Mouse (Mus musculus) kidney, postnatal 10 days (tissue): ENCODE data around the gene Crtap.

Source experiments
- DNase-seq: peaks from one replicate; pipeline ENCODE4 v3.0.0; 2021; ENCODE audit warnings: mixed read lengths

Gene Crtap

GRCm38 (mm10) chr9:114389905-114390748 lies at the start of gene Crtap:
Gene Crtap, minus strand, starts transcription at chr9:114390675.
- DNase-seq = peak; percentile 80

- no peak for DNase-seq
Observed at GRCm38 (mm10) chr9:114435668-114436067, 45.2 kb upstream of the Crtap start.

GRCm38 (mm10) chr9:114428103-114428834 lies 37.8 kb upstream of the Crtap start:
- no peak for DNase-seq

GRCm38 (mm10) chr9:114427425-114427824 lies 37.0 kb upstream of the Crtap start:
- DNase-seq = no peak

DNA sequence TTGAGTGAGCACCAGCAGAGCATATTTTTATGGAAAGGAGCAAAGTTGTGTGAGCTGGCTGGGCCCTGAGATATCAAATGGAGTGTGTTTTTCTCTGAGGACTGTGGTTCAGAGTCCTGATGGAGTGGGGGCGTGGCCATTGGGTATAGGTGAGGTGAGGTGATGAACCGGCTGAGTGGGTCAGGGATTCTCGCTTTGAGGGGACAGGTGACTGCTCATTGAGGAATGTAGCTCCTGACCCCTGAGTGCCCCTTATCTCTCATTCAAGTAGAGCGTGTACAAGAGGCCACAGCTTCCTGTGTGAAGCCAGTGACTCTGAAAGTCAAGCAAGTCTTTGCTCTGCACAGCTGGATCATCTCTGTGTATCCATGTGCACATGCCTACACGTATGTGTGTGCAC lies 35.7 kb upstream of the Crtap start:
- DNase-seq = peak; percentile 46

GRCm38 (mm10) chr9:114425576-114425975 lies 35.1 kb upstream of the Crtap start:
- DNase-seq = no peak

- DNase-seq = no peak
Observed at GRCm38 (mm10) chr9:114421797-114422196, 31.3 kb upstream of the Crtap start.

GRCm38 (mm10) chr9:114421045-114421444 lies 30.6 kb upstream of the Crtap start:
- DNase-seq = no peak

GRCm38 (mm10) chr9:114420443-114420842 lies 30.0 kb upstream of the Crtap start:
- no peak for DNase-seq

GRCm38 (mm10) chr9:114418187-114418586 lies 27.7 kb upstream of the Crtap start:
- DNase-seq = peak; percentile 75

- peak; percentile 18 for DNase-seq
Observed at GRCm38 (mm10) chr9:114416646-114417517, 26.4 kb upstream of the Crtap start.

DNA sequence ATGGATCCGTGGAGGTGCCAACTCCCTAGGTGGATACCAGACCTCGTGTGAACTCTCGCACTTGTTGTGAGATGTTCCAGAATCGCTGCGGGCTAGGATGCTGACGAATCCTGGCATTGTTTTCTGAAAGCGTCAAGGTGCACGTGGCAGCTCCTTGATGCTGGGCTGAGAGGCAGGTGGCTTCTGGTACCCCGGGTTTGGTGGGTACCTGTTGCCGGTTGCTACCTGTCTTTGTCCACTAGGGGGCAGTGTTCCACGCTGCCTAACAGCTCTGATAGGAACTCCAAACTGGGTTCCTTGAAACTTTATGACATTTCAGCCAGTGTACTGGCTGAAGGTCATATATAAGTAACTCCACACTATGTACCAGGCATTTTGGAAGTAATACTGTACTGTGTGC lies 25.2 kb upstream of the Crtap start:
- peak; percentile 72 for DNase-seq

DNA sequence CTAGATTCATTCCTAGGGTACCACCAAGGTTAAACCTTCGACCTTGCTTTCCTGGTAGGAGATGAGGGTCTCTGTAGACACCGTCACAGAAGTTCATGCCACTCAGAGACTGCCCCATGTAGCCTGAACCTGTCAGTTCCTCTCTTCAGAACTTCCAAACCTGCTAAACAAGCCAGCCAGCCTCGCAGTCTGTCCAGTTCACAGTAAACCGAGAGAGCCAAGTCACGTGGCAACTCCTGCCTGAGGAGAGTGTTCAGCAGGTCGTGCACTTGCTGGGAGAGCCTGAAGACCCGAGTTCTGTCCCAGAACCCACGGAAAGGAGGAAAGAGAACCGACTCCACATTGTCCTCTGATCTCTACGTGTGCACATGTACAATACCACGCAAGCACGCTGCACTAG lies 23.4 kb upstream of the Crtap start:
- peak; percentile 34 for DNase-seq

DNA sequence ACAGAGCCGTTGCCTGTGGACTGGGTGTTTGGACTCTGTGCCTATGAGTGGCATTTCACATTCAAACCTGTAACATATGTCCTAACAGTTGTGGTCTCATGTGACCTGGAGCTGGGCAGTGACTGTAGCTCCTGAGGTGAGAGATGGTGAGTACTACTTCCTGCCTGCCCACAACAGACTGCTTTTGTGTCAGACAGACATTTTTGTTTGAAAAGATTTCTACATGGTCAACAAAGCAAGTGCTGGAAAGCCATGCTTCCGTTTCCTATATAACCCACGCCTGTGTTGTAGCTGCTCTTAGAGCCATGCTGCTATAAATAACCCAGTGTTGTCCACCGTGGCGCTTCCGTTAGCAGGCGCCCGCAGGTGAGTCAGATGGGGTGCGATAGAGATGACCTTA lies 21.9 kb upstream of the Crtap start:
- DNase-seq = no peak

DNA sequence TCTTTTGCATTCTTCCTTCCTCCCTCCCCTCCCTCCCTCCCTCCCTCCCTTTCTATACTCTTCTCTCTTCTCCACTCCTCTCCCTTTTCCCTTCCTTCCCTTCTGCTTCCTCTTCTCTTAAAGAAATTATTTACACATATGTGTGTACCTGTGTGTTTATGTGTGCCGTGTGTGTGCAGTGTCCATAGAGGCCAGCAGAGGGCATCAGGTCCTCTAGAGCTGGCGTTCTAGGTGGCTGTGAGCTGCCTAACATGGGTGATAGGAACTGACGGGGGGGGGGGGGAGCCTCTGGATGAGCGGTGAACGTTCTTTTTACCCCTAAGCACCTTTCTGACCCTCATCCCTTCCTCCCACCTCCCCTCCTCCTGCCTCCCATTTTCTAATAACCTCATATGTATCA lies 20.8 kb upstream of the Crtap start:
- no peak for DNase-seq

- no peak for DNase-seq
Observed at GRCm38 (mm10) chr9:114410313-114410862, 19.9 kb upstream of the Crtap start.

DNA sequence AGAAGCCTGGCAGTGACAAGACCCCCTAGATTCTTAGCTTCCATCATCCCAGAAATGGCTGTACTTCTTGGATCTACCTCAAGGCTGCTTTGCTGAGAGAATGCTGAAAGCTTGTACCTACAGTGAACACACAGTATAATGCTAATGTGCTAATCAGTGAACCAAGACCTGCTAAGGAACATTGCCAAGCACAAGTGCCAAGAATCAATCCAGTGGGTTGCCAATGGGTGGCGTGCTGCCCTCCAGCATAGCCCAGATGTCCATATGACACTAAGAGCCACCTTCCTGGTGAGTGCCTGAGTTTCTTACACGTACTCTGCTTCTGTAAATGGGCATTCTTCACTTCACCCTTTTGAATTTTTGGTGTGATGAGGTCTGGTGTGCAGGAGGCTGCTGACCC lies 17.2 kb upstream of the Crtap start:
- no peak for DNase-seq

- DNase-seq = peak; percentile 57
Observed at GRCm38 (mm10) chr9:114401685-114402080, 11.2 kb upstream of the Crtap start.

GRCm38 (mm10) chr9:114400949-114401684 lies 10.6 kb upstream of the Crtap start, which contains the start of the genes Glb1 and Tmppe:
Gene Glb1, plus strand, starts transcription at chr9:114401076.
Gene Tmppe, plus strand, starts transcription at chr9:114401105.
- DNase-seq = peak; percentile 92

DNA sequence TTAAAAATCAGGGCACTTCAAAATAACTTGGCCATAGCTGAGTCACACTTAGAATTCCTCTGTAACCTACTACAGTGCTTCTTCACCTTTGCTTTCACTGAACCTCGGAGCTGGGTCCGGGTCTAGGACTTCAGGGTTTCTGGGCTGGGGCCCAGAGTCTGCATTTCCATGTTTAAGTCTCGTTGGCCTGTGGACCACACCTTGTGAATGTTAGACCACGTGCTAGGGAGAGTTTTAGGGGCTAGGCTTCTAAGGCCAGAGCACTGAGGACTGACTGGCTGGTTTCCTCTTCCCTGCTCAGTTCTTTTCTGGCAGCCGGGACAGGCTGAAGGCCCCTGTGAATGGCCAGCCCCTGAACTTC lies 10.1 kb upstream of the Crtap start:
- no peak for DNase-seq

DNA sequence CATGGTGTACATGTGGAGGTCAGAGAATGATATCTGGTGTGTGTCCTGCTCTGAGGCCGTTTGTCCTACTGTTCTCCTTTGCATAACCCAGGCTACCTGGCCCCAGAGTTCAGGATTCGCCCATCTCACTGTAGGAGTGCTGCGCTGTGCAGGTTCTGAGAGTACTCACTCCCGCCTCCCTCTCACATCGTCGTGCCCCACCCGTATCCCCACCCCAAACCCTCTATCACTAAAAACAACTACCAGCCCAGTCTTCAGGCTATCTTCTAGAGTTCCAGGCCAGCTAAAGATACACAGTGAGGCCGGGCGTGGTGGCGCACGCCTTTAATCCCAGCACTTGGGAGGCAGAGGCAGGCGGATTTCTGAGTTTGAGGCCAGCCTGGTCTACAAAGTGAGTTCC lies 9.2 kb upstream of the Crtap start:
- no peak for DNase-seq

DNA sequence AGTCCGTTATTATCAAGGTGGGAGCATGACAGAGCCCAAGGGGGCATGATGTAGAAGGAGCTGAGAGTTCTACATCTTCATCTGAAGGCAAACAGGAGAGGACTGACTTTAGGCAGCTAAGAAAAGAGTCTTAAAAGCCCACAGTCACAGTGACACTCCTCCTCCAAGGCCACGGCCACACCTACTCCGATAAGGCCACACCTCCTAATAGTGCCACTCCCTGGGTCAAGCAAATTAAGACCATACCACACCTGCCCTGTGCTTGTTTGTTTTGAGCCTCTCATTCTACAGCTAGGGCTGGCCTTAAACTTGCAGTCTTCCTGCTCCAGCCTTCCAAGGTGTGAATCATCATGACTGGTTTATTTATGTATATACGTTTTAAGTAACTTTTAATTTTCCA lies 4.8 kb upstream of the Crtap start:
- no peak for DNase-seq
